Mouse (Mus musculus) midbrain, postnatal 0 days (tissue): ENCODE data around the gene Fzd1. TPM values are rescaled to one million over a fixed set of nuclear protein-coding genes. Genes with fewer than 3 reads are reported as not detected.

Experiments
- ATAC-seq: fragments of 200-750 bp; cut with Nextera tagmentation; 2 replicates; pipeline ENCODE4 v1.8.0; 2017; ENCODE audit warnings: moderate number of reproducible peaks, mild to moderate bottlenecking, moderate TSS enrichment, moderate library complexity; ENCODE audit not compliant: low FRiP score
- DNase-seq: peaks from one replicate; pipeline ENCODE4 v3.0.0-alpha.2; 2015; ENCODE audit warnings: low spot score
- H3K27ac ChIP-seq: fragments of 300-500 bp; sonication (generic); 2 replicates; pipeline ENCODE4 v1.5.1; 2014; ENCODE audit warnings: low read depth, mild to moderate bottlenecking, low read length, mixed read lengths
- H3K27me3 ChIP-seq: fragments of 300-500 bp; sonication (generic); 2 replicates; pipeline ENCODE4 v1.6.1; 2014; ENCODE audit warnings: low read length, control low read depth, mixed read lengths; ENCODE audit not compliant: insufficient read depth
- H3K36me3 ChIP-seq: fragments of 300-500 bp; sonication (generic); 2 replicates; pipeline ENCODE4 v1.6.1; 2014; ENCODE audit warnings: low read length, control low read depth, mixed read lengths; ENCODE audit not compliant: insufficient read depth
- H3K4me1 ChIP-seq: fragments of 300-500 bp; sonication (generic); 2 replicates; pipeline ENCODE4 v1.6.1; 2014; ENCODE audit warnings: mild to moderate bottlenecking, control low read depth, antibody characterized with exemption, low read length, mixed read lengths; ENCODE audit not compliant: insufficient read depth
- H3K4me2 ChIP-seq: fragments of 300-500 bp; sonication (generic); 2 replicates; pipeline ENCODE4 v1.6.1; 2014; ENCODE audit warnings: low read depth, mild to moderate bottlenecking, low read length, mixed read lengths; ENCODE audit not compliant: poor library complexity, severe bottlenecking
- H3K4me3 ChIP-seq: fragments of 300-500 bp; sonication (generic); 2 replicates; pipeline ENCODE4 v1.5.1; 2014; ENCODE audit warnings: low read depth, mild to moderate bottlenecking, low read length, moderate library complexity
- H3K9ac ChIP-seq: fragments of 300-500 bp; sonication (generic); replicated peaks from 2 replicates; pipeline ENCODE4 v1.6.1; 2014; ENCODE audit warnings: mild to moderate bottlenecking, low read length, moderate library complexity, mixed read lengths; ENCODE audit not compliant: poor library complexity, severe bottlenecking
- H3K9me3 ChIP-seq: fragments of 300-500 bp; sonication (generic); 2 replicates; pipeline ENCODE4 v1.6.1; 2016; ENCODE audit warnings: low read length, control low read depth
- CTCF ChIP-seq: IDR thresholded peaks from 2 replicates; pipeline ENCODE4 v1.5.1; 2016; ENCODE audit warnings: antibody characterized with exemption, mild to moderate bottlenecking
- WGBS: fragments of 180-500 bp; shearing (Covaris S2); extraction: QIAGEN DNeasy Blood & Tissue Kit; methylation state at CpG from one replicate; pipeline ENCODE4 v1.1.7; 2014; 5-methylcytosine and 5-hydroxymethylcytosine counted together
- polyA plus RNA-seq: library from polyadenylated mRNA; unstranded; fragments of >200 nt; fragmentation: Nextera tagmentation; extraction: Ambion mirVana; gene quantifications from 2 replicates; pipeline ENCODE4 v1.2.1, GENCODE M21; 2015
- total RNA-seq: library from RNA; depleted of rRNA; stranded (reverse); fragments of >200 nt; gene quantifications from 2 replicates; pipeline ENCODE4 v1.2.3, GENCODE M21; 2014

Gene Fzd1
- total and polyA plus RNA-seq, 2 experiments from 2014 or later = 14.1 to 112 TPM

GRCm38 (mm10) chr5:4790265-4790664, 32.4 kb upstream of the Fzd1 start:
- Histone ChIP-seq H3K9me3 (no peaks in the 10 kb centered on the region), H3K27me3 (no peaks in the 10 kb centered on the region), H3K4me3 (no peak overlapping the region), H3K9ac (no peak overlapping the region), H3K4me1 (no peaks in the 10 kb centered on the region), H3K4me2 (no peak overlapping the region), H3K36me3 (no peaks in the 10 kb centered on the region), H3K27ac (no peak overlapping the region)
- DNase-seq = no peak
- no peak for TF ChIP-seq CTCF
- no peak for ATAC-seq
- WGBS = 56% methylated on average over 4 of the region's 4 CpGs

- Histone ChIP-seq H3K9me3 (no peaks in the 10 kb centered on the region), H3K36me3 (no peaks in the 10 kb centered on the region), H3K27ac (no peak overlapping the region), H3K4me1 (no peaks in the 10 kb centered on the region), H3K27me3 (no peaks in the 10 kb centered on the region), H3K4me3 (no peak overlapping the region), H3K9ac (no peak overlapping the region), H3K4me2 (no peak overlapping the region)
- 92% methylated on average over 3 of the region's 3 CpGs for WGBS
- ATAC-seq (no peak), DNase-seq (no peak)
- no peak for TF ChIP-seq CTCF
These were observed 30.6 kb upstream of the Fzd1 start for GRCm38 (mm10) chr5:4788484-4788883.

DNA sequence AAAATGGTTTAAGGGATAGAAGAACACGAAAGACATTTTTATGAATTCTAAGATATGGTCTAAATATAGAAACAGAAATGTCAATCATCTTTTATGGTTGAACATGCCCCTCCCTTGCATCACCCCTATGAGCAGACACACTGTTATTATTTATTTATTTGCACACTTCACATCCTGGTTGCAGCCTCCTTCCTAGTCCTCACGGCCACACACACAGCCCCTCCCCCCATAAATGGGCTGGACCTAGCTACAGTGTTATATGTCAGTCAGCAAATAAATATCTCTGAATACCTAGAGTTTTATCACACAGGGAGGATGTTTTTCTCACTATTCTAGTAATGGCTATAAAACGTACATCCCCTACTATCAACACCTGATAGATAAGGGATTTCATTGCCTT, 29.0 kb upstream of the Fzd1 start:
- no peak overlapping the region for H3K27ac ChIP-seq

GRCm38 (mm10) chr5:4778274-4778673, 20.4 kb upstream of the Fzd1 start:
- DNase-seq = no peak
- no peak for TF ChIP-seq CTCF
- ATAC-seq = no peak
- Histone ChIP-seq H3K4me2 (no peak overlapping the region), H3K36me3 (no peaks in the 10 kb centered on the region), H3K4me1 (peaks cover 3% of the 10 kb centered on the region; the same call in 1 of the 2 replicates), H3K27me3 (no peaks in the 10 kb centered on the region), H3K27ac (no peak overlapping the region), H3K4me3 (no peak overlapping the region), H3K9me3 (no peaks in the 10 kb centered on the region), H3K9ac (no peak overlapping the region)
- 67% methylated on average over 3 of the region's 3 CpGs for WGBS

More for the DNA sequence above, 29.0 kb upstream of the Fzd1 start:
- Histone ChIP-seq H3K4me1 (no peaks in the 10 kb centered on the region; the same call in 1 of the 2 replicates), H3K4me3 (no peak overlapping the region), H3K9ac (no peak overlapping the region), H3K36me3 (no peaks in the 10 kb centered on the region), H3K9me3 (no peaks in the 10 kb centered on the region), H3K27me3 (no peaks in the 10 kb centered on the region), H3K4me2 (no peak overlapping the region)
- 79% methylated on average over 3 of the region's 3 CpGs for WGBS
- DNase-seq = no peak
- no peak for TF ChIP-seq CTCF
- no peak for ATAC-seq

GRCm38 (mm10) chr5:4776495-4776894, 18.7 kb upstream of the Fzd1 start:
- TF ChIP-seq CTCF = no peak
- 73% methylated on average over 2 of the region's 2 CpGs for WGBS
- no peaks in the 10 kb centered on the region for H3K9me3 ChIP-seq

DNA sequence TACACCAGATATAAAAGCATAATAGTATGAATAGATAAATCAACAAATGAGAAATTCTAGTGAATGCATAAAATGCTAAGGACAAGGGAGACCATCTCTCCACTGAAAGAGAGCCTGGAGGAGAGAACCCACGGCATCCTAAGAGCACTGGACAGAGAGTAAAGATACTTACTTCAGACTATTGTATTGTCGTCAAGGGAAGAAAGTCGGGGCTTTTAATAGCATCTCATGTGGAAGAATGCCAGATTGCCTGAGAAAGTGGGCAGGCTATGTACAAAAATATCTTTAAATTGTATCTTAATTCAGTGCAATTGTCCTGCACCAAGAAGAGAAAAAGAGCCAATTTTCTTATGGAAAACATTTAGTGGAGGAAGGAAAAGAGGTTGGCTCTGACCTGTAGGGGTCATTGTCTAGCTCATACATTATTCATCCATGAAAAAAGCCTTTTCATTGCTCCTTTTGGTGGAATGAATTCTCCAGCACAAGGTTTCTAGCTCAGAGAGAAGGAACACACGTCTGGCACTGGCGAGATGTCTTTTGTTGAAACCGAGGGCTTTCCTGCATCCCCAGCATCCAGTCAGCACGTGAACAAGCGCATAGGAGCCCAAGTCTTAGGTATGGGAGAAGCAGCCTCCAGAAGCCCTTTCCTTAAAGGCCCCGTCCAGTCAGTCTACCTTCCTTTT, 15.4 kb upstream of the Fzd1 start:
- DNase-seq (no peak), ATAC-seq (no peak)
- Histone ChIP-seq H3K36me3 (no peaks in the 10 kb centered on the region), H3K9me3 (no peaks in the 10 kb centered on the region), H3K4me1 (0 out of 2 replicates have a peak, but pooled peaks cover 3% of the 10 kb centered on the region), H3K4me2 (no peak overlapping the region), H3K4me3 (no peak overlapping the region), H3K27ac (no peak overlapping the region), H3K9ac (no peak overlapping the region), H3K27me3 (no peaks in the 10 kb centered on the region)
- TF ChIP-seq CTCF = 0 out of 2 replicates have a peak, but pooled peaks have one; percentile 10
- WGBS = 20% methylated on average over 9 of the region's 9 CpGs

More at GRCm38 (mm10) chr5:4776495-4776894, 18.7 kb upstream of the Fzd1 start:
- DNase-seq (no peak), ATAC-seq (no peak)
- Histone ChIP-seq H3K4me3 (no peak overlapping the region), H3K27ac (no peak overlapping the region), H3K4me1 (0 out of 2 replicates have a peak, but pooled peaks cover 3% of the 10 kb centered on the region), H3K36me3 (no peaks in the 10 kb centered on the region), H3K4me2 (no peak overlapping the region), H3K27me3 (no peaks in the 10 kb centered on the region), H3K9ac (no peak overlapping the region)
